Mouse (Mus musculus) cerebellum, adult 2 months (tissue): ENCODE data around the gene Tbl1x.

Experiments used
- CTCF ChIP-seq: fragments of 200-500 bp; IDR thresholded peaks from 2 replicates; pipeline ENCODE4 v1.5.1; 2011; ENCODE audit warnings: low read depth, mild to moderate bottlenecking, control low read depth, low read length, moderate library complexity, borderline replicate concordance; ENCODE audit not compliant: insufficient read depth
- POLR2A ChIP-seq: fragments of 200-500 bp; IDR thresholded peaks from 2 replicates; pipeline ENCODE4 v1.6.1; 2011; ENCODE audit warnings: low read length, control low read depth, borderline replicate concordance; ENCODE audit not compliant: insufficient read depth

GRCm38 (mm10) chrX:77669779-77670550, 159.2 kb downstream of the Tbl1x start:
- TF ChIP-seq POLR2A, result no peak
- no peak for TF ChIP-seq CTCF
